Mouse (Mus musculus) liver, embryonic 14.5 days (tissue): Measurements from ENCODE around the gene Nsmce4a. TPM values are rescaled to one million over a fixed set of nuclear protein-coding genes. Genes with fewer than 3 reads are reported as not detected.

Source experiments
- ATAC-seq: fragments of 200-750 bp; cut with Nextera tagmentation; 2 replicates; pipeline ENCODE4 v1.8.0; 2017; ENCODE audit warnings: moderate number of reproducible peaks, mild to moderate bottlenecking, moderate library complexity; ENCODE audit not compliant: insufficient read depth
- DNase-seq, 3 experiments: peaks; one replicate each; pipeline ENCODE4 v3.0.0-alpha.2; 2012 to 2013; ENCODE audit warnings: low read depth in 3 of 3, low spot score in 3 of 3
- H3K27ac ChIP-seq: fragments of 300-500 bp; sonication (generic); 2 replicates; pipeline ENCODE4 v1.5.1; 2014; ENCODE audit warnings: moderate library complexity, mild to moderate bottlenecking, control low read depth, inconsistent platforms
- H3K27me3 ChIP-seq: fragments of 300-500 bp; sonication (generic); 2 replicates; pipeline ENCODE4 v1.6.1; 2014; ENCODE audit warnings: mild to moderate bottlenecking, low read length, moderate library complexity; ENCODE audit not compliant: control insufficient read depth, insufficient read depth
- H3K36me3 ChIP-seq: fragments of 300-500 bp; sonication (generic); replicated peaks from 2 replicates; pipeline ENCODE4 v1.6.1; 2014; ENCODE audit warnings: low read depth; ENCODE audit not compliant: control insufficient read depth, insufficient read depth
- H3K4me1 ChIP-seq, 2 experiments: fragments of 200-500 bp in 1 of 2; fragments of 300-500 bp in 1 of 2; sonication (generic) in 1 of 2; replicated peaks; 2 replicates each; pipeline ENCODE4 v1.6.1; 2012 to 2014; ENCODE audit warnings: antibody characterized with exemption in 1 of 2, inconsistent platforms in 1 of 2, low read length in 1 of 2; ENCODE audit not compliant: control insufficient read depth in 2 of 2, insufficient read depth in 2 of 2
- H3K4me2 ChIP-seq: fragments of 300-500 bp; sonication (generic); 2 replicates; pipeline ENCODE4 v1.6.1; 2014; ENCODE audit warnings: low read depth, mild to moderate bottlenecking, control low read depth, moderate library complexity
- H3K4me3 ChIP-seq, 2 experiments: fragments of 200-500 bp in 1 of 2; fragments of 300-500 bp in 1 of 2; sonication (generic) in 1 of 2; 2 replicates each; pipeline ENCODE4 v1.5.1; 2012 to 2014; ENCODE audit warnings: low read depth in 2 of 2, low read length in 2 of 2, mild to moderate bottlenecking in 2 of 2, control low read depth in 1 of 2, inconsistent platforms in 1 of 2, moderate library complexity in 1 of 2; ENCODE audit not compliant: insufficient read depth in 1 of 2
- H3K9ac ChIP-seq: fragments of 300-500 bp; sonication (generic); replicated peaks from 2 replicates; pipeline ENCODE4 v1.6.1; 2014; ENCODE audit warnings: mild to moderate bottlenecking, control low read depth, moderate library complexity
- H3K9me3 ChIP-seq: fragments of 300-500 bp; sonication (generic); 2 replicates; pipeline ENCODE4 v1.6.1; 2016; ENCODE audit warnings: low read length, mixed read lengths; ENCODE audit not compliant: control insufficient read depth
- CTCF ChIP-seq: IDR thresholded peaks from 2 replicates; pipeline ENCODE4 v1.5.1; 2016; ENCODE audit warnings: antibody characterized with exemption, low read depth, control low read depth
- EP300 ChIP-seq: IDR thresholded peaks from 2 replicates; pipeline ENCODE4 v1.6.1; 2016; ENCODE audit warnings: antibody characterized with exemption, low read depth
- WGBS: fragments of 180-500 bp; shearing (Covaris S2); extraction: QIAGEN DNeasy Blood & Tissue Kit; methylation state at CpG from one replicate; pipeline ENCODE4 v1.1.7; 2014; ENCODE audit not compliant: insufficient replicate concordance; 5-methylcytosine and 5-hydroxymethylcytosine counted together
- polyA plus RNA-seq, 2 experiments: library from polyadenylated mRNA; depleted of rRNA in 1 of 2; stranded (reverse) in 1 of 2; unstranded in 1 of 2; fragments of >200 nt; fragmentation: Nextera tagmentation in 1 of 2; extraction: Ambion mirVana in 1 of 2; gene quantifications; 2 replicates each; pipeline versions ENCODE4 v1.2.1 to v1.2.3; 2012 to 2014

The Nsmce4a gene
- polyA plus RNA-seq, 2 experiments: 53.2 to 115 TPM

DNA sequence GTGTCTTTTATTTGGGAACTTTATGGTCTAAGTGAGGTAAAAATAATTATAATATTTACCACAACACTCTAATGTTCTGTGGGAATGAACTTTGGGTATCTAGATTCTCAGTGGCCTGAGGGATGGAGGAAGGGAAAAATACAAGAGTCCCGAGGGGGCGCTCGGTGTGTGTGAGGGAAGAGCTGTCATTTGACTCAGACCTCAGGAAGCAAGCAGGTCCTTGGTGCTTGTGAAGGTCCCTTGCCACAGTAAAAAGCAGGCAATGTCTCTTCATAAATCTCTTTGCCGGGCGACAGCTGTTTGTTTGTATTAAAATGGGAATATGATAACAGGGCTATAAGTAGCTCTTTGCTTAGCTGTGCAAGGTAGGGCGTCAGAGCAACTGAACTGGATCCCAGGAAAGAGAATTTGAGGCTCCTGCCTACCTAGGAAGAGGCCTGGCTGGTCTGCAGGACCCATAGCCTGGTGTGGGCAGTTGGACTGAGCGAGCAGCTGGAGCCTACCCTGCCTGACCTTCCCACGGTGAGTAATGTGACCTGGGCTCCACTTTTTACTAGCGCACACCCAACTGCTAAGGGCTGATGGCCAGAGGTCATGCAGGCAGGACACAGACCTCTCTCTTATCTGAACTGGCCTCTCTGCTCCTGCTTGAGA lies 4.0 kb downstream of the Nsmce4a start:
- Histone ChIP-seq H3K9ac (no peak overlapping the region), H3K36me3 (no peaks in the 10 kb centered on the region), H3K27ac (no peak overlapping the region), H3K4me1 (peaks cover 0 to 5% of the 10 kb centered on the region in 2 experiments; a peak in 2 of 4 replicates), H3K27me3 (no peaks in the 10 kb centered on the region), H3K4me3 (no peak overlapping the region), H3K9me3 (no peaks in the 10 kb centered on the region), H3K4me2 (no peak overlapping the region)
- 0 out of 2 replicates have a peak, but pooled peaks have one; percentile 43 for ATAC-seq
- TF ChIP-seq EP300 (no peak), CTCF (no peak)
- 60% methylated on average over 9 of the region's 9 CpGs for WGBS
- DNase-seq: no peak

DNA sequence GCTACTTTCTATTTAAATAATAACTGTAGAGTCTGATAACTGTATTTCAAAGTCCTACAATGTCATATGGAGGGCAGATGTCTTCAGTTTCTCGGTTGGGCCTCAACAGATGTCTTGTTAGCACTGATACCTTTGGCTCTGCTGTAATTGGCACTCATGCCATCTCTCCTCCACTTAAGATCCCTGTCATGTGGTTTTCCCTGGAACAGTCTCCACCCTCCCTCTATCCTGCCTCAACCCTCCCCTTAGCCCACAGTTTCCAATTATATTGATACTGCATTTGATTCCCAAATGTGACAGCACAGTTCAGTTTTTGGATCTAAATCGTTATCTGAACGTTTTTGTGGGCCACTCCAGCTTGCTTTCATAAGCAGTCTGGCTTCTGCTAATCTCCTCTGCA lies 8.3 kb downstream of the Nsmce4a start:
- TF ChIP-seq CTCF: no peak
- TF ChIP-seq EP300: no peak
- H3K27me3 ChIP-seq: no peaks in the 10 kb centered on the region
- no peak overlapping the region for H3K9ac ChIP-seq
- 40% methylated on average over 3 of the region's 3 CpGs for WGBS
- no peak overlapping the region for H3K4me3 ChIP-seq
- ATAC-seq (no peak), DNase-seq (no peak)
- no peaks in the 10 kb centered on the region for H3K36me3 ChIP-seq
- no peak overlapping the region for H3K27ac ChIP-seq
- no peak overlapping the region for H3K4me2 ChIP-seq
- H3K9me3 ChIP-seq: no peaks in the 10 kb centered on the region
- H3K4me1 ChIP-seq: peaks cover 0 to 17% of the 10 kb centered on the region in 2 experiments; a peak in 2 of 4 replicates

DNA sequence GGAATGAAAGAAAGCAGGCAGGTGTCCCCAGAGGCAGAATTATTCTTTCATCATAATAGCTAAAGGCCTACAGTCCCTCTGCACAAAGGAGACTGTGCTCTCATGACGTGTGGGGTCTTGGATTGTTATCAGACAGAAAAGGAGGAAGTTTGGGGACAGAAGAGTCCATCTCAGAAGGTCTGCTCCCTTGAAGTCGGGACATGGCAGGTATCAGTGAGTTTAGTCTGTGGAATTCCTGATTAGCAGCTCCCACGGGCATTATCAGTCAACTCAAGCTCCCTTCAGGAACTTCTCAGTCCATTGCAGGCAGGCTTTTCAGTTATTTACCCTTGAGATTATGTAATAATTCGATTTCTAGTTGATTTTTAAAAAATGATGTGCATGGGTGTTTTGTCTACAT lies 9.0 kb downstream of the Nsmce4a start:
- H3K27ac ChIP-seq: no peak overlapping the region
- ATAC-seq: no peak

DNA sequence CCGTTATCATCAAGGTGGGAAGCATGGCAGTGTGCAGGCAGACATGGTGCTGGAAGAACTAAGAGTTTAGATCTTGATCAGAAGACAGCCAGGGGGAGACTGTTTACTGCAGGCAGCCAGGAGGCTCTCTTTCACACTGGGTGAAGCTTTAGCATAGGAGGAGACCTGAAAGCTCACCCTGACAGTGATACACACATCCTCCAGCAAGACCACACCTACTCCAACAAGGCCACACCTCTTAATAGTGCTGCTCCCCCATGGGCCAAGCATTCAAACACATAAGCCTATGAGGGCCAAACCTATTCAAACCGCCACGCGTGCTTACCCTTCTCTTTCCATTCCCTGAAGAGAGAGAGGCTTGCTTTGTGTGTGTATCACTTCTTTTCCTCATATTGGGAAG lies 9.6 kb downstream of the Nsmce4a start:
- WGBS: 76% methylated on average over 4 of the region's 4 CpGs
- Histone ChIP-seq H3K9me3 (no peaks in the 10 kb centered on the region), H3K4me1 (peaks cover 0 to 17% of the 10 kb centered on the region in 2 experiments; a peak in 2 of 4 replicates), H3K27ac (no peak overlapping the region), H3K36me3 (no peaks in the 10 kb centered on the region), H3K27me3 (no peaks in the 10 kb centered on the region), H3K4me3 (no peak overlapping the region), H3K9ac (no peak overlapping the region), H3K4me2 (no peak overlapping the region)
- no peak for TF ChIP-seq CTCF
- TF ChIP-seq EP300: no peak
- DNase-seq: no peak
- ATAC-seq: peak; percentile 51; the same call in 1 of the 2 replicates

More for the DNA sequence above, 9.0 kb downstream of the Nsmce4a start:
- no peak for TF ChIP-seq EP300
- no peak for TF ChIP-seq CTCF
- Histone ChIP-seq H3K27me3 (no peaks in the 10 kb centered on the region), H3K4me1 (peaks cover 0 to 17% of the 10 kb centered on the region in 2 experiments; a peak in 2 of 4 replicates), H3K4me3 (no peak overlapping the region), H3K9ac (no peak overlapping the region), H3K4me2 (no peak overlapping the region), H3K36me3 (no peaks in the 10 kb centered on the region), H3K9me3 (no peaks in the 10 kb centered on the region)
- WGBS: 21% methylated on average over 4 of the region's 4 CpGs
- no peak for DNase-seq

DNA sequence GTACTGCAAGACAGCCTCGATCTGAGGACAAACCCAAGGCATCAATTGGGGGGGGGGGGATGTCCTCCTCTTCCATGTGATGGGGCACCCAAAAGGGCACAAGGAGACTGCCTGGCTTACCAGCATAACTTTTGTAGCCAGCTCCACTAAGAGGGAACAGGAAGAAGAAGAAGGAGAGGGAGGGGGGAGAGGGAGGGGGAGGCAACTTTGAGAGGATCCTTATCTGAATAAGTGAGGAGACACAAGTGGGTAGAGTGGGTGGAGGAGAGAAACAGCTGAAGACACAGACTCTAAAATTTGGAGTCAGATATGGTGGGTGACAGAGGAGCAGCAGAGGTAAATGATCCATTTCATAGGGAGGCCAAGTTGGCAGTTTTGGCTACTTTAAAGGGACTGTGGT lies 12.0 kb downstream of the Nsmce4a start:
- peaks cover 0 to 17% of the 10 kb centered on the region in 2 experiments; a peak in 2 of 4 replicates for H3K4me1 ChIP-seq
- no peaks in the 10 kb centered on the region for H3K36me3 ChIP-seq
- ATAC-seq: peak; percentile 47; the same call in 1 of the 2 replicates
- no peak overlapping the region for H3K9ac ChIP-seq
- H3K27ac ChIP-seq: no peak overlapping the region
- H3K27me3 ChIP-seq: no peaks in the 10 kb centered on the region
- DNase-seq: no peak
- H3K9me3 ChIP-seq: no peaks in the 10 kb centered on the region
- H3K4me3 ChIP-seq: no peak overlapping the region
- TF ChIP-seq EP300 (no peak), CTCF (no peak)
- 44% methylated on average over 1 of the region's 1 CpGs for WGBS
- no peak overlapping the region for H3K4me2 ChIP-seq
